Mouse (Mus musculus) myocyte (in vitro differentiated cells): ENCODE data around the gene Abhd17a.

Source experiments
- MYOG ChIP-seq, 3 experiments: IDR thresholded peaks; one replicate each; pipeline ENCODE4 v1.6.1; 2011; ENCODE audit warnings: control low read depth in 2 of 3, low read depth in 2 of 3, mild to moderate bottlenecking in 2 of 3; ENCODE audit not compliant: insufficient read length in 2 of 3, control insufficient read depth in 1 of 3, insufficient read depth in 1 of 3
- POLR2A ChIP-seq: IDR thresholded peaks from one replicate; pipeline ENCODE4 v1.6.1; 2011; ENCODE audit warnings: low read depth, mild to moderate bottlenecking, control low read depth, moderate library complexity; ENCODE audit not compliant: insufficient read length
- USF1 ChIP-seq: IDR thresholded peaks from one replicate; pipeline ENCODE4 v1.6.1; 2011; ENCODE audit warnings: low read depth, mild to moderate bottlenecking, control low read depth, moderate library complexity

GRCm38 (mm10) chr10:80566375-80567092 is 23.6 kb downstream of the Abhd17a start:
- TF ChIP-seq POLR2A (no peak), USF1 (no peak), MYOG (IDR thresholded peaks at IDR 0.05; ENCODE audit: control insufficient read depth in 1 of 3, insufficient read depth in 1 of 3, insufficient read length in 2 of 3, low read depth in 2 of 3) (peak; percentile 53 to 92 (median 87))
